Mouse (Mus musculus) limb, embryonic 11.5 days (tissue): Measurements from ENCODE around the gene Mrm1. TPM values are rescaled to one million over a fixed set of nuclear protein-coding genes. Genes with fewer than 3 reads are reported as not detected.
A peak's percentile ranks its signal among the peaks of the same experiment; 100 is the strongest.

ENCODE experiments used
- ATAC-seq: fragments of 200-750 bp; cut with Nextera tagmentation; 2 replicates; pipeline ENCODE4 v1.8.0; 2017; ENCODE audit warnings: low read depth; ENCODE audit not compliant: insufficient number of reproducible peaks, low FRiP score, low TSS enrichment
- DNase-seq: peaks from one replicate; pipeline ENCODE4 v3.0.0-alpha.2; 2015; ENCODE audit warnings: low spot score
- H3K27ac ChIP-seq: fragments of 300-500 bp; sonication (generic); replicated peaks from 2 replicates; pipeline ENCODE4 v1.5.1; 2014; ENCODE audit warnings: low read depth, mild to moderate bottlenecking, low read length
- H3K27me3 ChIP-seq: fragments of 300-500 bp; sonication (generic); 2 replicates; pipeline ENCODE4 v1.6.1; 2014; ENCODE audit warnings: mild to moderate bottlenecking, low read length, mixed read lengths; ENCODE audit not compliant: control insufficient read depth, insufficient read depth
- H3K36me3 ChIP-seq: fragments of 300-500 bp; sonication (generic); 2 replicates; pipeline ENCODE4 v1.6.1; 2014; ENCODE audit warnings: mild to moderate bottlenecking, low read length, moderate library complexity, mixed read lengths; ENCODE audit not compliant: control insufficient read depth, insufficient read depth
- H3K4me1 ChIP-seq: fragments of 300-500 bp; sonication (generic); 2 replicates; pipeline ENCODE4 v1.6.1; 2014; ENCODE audit warnings: low read length, mixed read lengths; ENCODE audit not compliant: control insufficient read depth, insufficient read depth
- H3K4me2 ChIP-seq: fragments of 300-500 bp; sonication (generic); 2 replicates; pipeline ENCODE4 v1.6.1; 2014; ENCODE audit warnings: low read depth, mild to moderate bottlenecking, moderate library complexity; ENCODE audit not compliant: severe bottlenecking
- H3K4me3 ChIP-seq: fragments of 300-500 bp; sonication (generic); 2 replicates; pipeline ENCODE4 v1.5.1; 2014; ENCODE audit warnings: low read depth, low read length
- H3K9ac ChIP-seq: fragments of 300-500 bp; sonication (generic); 2 replicates; pipeline ENCODE4 v1.6.1; 2014; ENCODE audit warnings: mild to moderate bottlenecking, low read length
- H3K9me3 ChIP-seq: fragments of 300-500 bp; sonication (generic); 2 replicates; pipeline ENCODE4 v1.6.1; 2016; ENCODE audit warnings: low read length; ENCODE audit not compliant: control insufficient read depth
- WGBS: fragments of 180-500 bp; shearing (Covaris S2); extraction: QIAGEN DNeasy Blood & Tissue Kit; methylation state at CpG from one replicate; pipeline ENCODE4 v1.1.7; 2014; 5-methylcytosine and 5-hydroxymethylcytosine counted together
- polyA plus RNA-seq: library from polyadenylated mRNA; unstranded; fragments of >200 nt; fragmentation: Nextera tagmentation; extraction: Ambion mirVana; gene quantifications from 2 replicates; pipeline ENCODE4 v1.2.1, GENCODE M21; 2014

The Mrm1 gene
- polyA plus RNA-seq, 1 experiment from 2014 or later = 8.1 TPM

DNA sequence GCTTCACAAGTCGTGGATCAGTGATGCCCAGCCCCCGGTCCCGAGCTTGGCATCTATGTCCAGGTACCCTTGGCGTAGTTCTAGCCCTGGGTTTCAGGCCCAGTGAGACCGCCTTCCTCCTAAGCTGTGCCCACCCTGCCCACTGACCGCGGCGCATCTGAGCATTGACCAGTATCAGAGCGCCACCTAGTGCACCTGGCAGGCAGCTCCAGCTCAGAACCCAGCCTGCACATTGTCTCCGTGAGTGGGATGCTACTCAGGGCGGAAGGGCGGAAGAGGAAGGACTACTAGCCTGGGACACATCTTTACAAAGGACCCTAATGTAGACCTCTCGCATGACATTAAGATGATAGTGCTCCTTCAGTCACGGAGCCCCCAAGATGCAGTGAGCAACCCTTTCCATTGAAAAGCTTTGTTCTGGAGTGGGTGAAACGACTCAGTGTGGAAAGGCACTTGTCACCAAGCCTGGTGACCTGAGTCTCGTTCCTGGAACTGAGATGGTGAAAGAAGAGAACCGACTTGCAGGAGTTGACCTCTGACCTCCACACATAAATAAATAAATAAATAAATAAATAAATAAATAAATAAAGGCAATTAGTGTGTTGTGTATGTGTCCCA is 24.7 kb downstream of the Mrm1 start:
- 0 out of 2 replicates have a peak, but pooled peaks cover 6% of the 10 kb centered on the region for H3K4me1 ChIP-seq
- no peaks in the 10 kb centered on the region for H3K36me3 ChIP-seq
- no peak overlapping the region for H3K4me2 ChIP-seq
- ATAC-seq (peak; percentile 77), DNase-seq (peak; percentile 91)
- no peaks in the 10 kb centered on the region for H3K27me3 ChIP-seq
- WGBS = 11% methylated on average over 17 of the region's 17 CpGs
- H3K9me3 ChIP-seq = no peaks in the 10 kb centered on the region
- H3K9ac ChIP-seq = 0 out of 2 replicates have a peak overlapping the region, but pooled peaks have one; percentile 7
- no peak overlapping the region for H3K4me3 ChIP-seq
- no peak overlapping the region for H3K27ac ChIP-seq

DNA sequence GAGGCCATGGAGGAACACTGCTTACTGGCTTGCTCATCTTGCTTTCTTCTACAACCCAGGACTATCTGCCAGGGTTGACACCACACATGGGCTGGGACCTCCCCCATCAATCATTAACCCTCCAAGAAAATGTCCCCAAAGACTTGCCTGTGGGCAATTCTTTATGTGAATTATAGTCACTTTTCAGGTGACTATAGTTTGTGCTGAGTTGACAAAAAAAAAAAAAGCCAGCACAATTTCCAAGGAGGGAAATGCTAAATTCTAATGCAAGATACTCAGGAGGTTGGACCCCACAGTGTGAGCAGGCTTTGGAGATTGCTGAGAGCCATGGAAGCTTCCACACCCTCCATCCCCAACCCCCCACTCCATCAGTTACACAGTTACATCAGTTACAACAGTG is 25.8 kb downstream of the Mrm1 start:
- Histone ChIP-seq H3K4me1 (0 out of 2 replicates have a peak, but pooled peaks cover 6% of the 10 kb centered on the region), H3K4me2 (no peak overlapping the region), H3K27ac (no peak overlapping the region), H3K27me3 (no peaks in the 10 kb centered on the region), H3K9me3 (no peaks in the 10 kb centered on the region), H3K36me3 (no peaks in the 10 kb centered on the region), H3K9ac (no peak overlapping the region), H3K4me3 (no peak overlapping the region)
- DNase-seq (no peak), ATAC-seq (no peak)

DNA sequence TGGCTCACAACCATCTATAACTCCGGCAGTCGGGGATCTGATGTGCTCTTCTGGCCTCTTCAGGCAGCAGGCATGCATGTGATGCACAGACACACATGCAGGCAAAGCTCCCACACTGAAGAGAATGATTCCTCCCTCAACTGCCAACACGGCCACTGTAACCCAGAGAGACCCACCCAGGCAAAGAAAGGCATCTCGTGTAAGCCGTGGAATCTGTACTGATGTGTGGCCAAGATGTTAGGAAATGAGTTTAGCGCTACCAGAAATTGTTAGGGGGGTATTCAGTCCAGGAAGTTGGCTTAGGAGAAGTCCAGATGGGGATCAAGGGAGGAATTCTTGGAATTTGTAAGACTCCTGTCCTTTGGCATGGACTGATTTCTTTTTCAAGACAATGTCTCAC is 28.9 kb downstream of the Mrm1 start:
- WGBS = 66% methylated on average over 6 of the region's 6 CpGs
- no peaks in the 10 kb centered on the region for H3K27me3 ChIP-seq
- no peaks in the 10 kb centered on the region for H3K36me3 ChIP-seq
- DNase-seq (no peak), ATAC-seq (no peak)
- no peaks in the 10 kb centered on the region for H3K9me3 ChIP-seq
- H3K27ac ChIP-seq = no peak overlapping the region
- H3K9ac ChIP-seq = no peak overlapping the region
- H3K4me2 ChIP-seq = no peak overlapping the region
- no peak overlapping the region for H3K4me3 ChIP-seq
- 0 out of 2 replicates have a peak, but pooled peaks cover 3% of the 10 kb centered on the region for H3K4me1 ChIP-seq

DNA sequence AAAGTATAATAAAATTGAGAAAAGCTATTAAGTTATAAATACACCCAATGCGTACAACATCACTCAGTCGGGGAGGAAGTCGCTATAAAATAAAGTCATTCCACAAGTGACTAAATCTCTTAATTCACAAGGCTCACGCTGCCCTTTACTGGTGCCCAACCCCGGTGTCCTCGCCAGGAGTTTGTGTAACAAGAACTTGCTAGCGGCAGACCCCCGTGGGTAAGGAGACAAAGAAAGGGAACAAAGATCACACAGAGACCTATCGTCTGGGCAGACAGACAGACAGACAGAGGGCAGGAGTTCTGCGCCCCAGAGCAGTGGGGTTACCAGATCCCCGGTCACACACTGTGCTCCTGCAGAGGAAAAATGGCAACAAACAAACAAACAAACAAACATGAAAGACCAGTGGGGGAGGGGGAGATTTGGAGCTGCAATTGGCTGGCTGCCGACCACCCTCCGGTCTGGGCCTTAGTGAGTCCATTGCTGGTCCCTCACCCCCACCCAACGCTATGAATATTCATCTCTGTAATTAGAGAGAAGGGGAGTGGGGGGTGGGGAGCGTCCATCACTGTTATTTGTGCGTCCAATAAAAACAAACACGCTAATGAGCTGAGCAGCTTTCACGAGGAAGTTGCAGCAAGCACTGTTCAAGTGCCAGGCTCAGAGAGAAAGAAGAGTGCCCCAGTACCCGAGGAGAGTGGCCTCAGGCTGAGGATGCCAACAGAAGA is 39.0 kb downstream of the Mrm1 start:
- Histone ChIP-seq H3K36me3 (no peaks in the 10 kb centered on the region), H3K4me3 (no peak overlapping the region), H3K27me3 (no peaks in the 10 kb centered on the region; the same call in 1 of the 2 replicates), H3K27ac (no peak overlapping the region), H3K9me3 (no peaks in the 10 kb centered on the region), H3K9ac (no peak overlapping the region), H3K4me2 (peak overlapping the region; percentile 24; the same call in 1 of the 2 replicates), H3K4me1 (peaks cover 19% of the 10 kb centered on the region)
- ATAC-seq = 0 out of 2 replicates have a peak, but pooled peaks have one; percentile 21
- peak; percentile 52 for DNase-seq
- 3% methylated on average over 19 of the region's 19 CpGs for WGBS

DNA sequence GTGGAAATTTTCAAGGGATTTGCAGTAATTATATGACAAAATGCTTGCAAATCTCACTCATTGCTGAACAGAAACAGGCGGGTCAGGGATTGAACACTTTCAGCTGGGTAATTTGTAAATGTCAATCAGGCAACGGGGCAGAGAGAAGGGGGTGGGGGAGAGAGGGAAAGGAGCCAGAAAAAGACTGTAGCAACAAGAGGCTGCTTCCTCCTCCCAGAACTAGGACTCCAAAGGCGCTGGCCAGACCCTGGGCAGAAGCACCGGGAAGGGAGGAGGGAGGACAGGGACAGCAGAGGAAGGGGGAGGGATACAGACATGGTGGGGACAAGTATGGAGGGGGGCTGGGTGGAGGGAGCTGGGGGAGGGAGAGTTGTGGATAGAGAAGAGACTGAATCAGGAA is 43.8 kb downstream of the Mrm1 start:
- Histone ChIP-seq H3K36me3 (no peaks in the 10 kb centered on the region), H3K27me3 (no peaks in the 10 kb centered on the region), H3K4me3 (no peak overlapping the region), H3K9ac (no peak overlapping the region), H3K9me3 (no peaks in the 10 kb centered on the region), H3K27ac (no peak overlapping the region), H3K4me1 (peaks cover 14% of the 10 kb centered on the region), H3K4me2 (no peak overlapping the region)
- DNase-seq = no peak
- ATAC-seq = no peak
- WGBS = under 1% methylated on average over 4 of the region's 4 CpGs

DNA sequence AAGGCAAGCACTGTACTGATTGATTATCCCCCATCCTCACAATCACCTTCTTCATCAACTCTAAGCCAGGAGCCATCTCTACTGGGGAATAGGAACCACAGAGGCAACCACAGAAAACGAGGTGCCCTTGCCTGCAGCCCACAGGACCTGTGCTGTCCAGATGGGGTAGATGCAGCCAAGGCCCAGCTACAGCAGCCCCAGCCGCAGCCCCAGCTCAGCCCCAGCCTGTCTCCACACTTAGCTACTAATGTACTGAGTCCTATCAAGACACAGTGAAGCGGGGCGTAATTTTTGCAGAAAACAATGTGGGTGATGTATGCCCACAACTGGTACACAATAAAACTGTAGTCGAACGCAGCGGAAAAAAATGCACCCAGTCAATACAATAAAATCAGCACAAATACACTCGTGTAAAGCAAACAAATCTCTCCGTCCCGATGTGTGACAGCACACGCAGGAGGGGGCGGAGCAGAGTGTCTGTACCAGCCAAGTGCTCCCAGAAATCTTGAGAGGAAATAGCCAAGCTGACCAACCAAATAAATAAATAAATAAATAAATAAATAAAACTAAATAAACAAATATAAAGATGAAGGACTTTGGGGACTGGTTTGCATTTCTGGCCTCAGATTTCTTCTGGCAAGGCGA is 44.3 kb downstream of the Mrm1 start:
- Histone ChIP-seq H3K4me1 (peaks cover 11% of the 10 kb centered on the region), H3K4me3 (no peak overlapping the region), H3K27me3 (no peaks in the 10 kb centered on the region), H3K27ac (no peak overlapping the region), H3K9ac (no peak overlapping the region), H3K9me3 (no peaks in the 10 kb centered on the region), H3K4me2 (no peak overlapping the region), H3K36me3 (no peaks in the 10 kb centered on the region)
- 55% methylated on average over 13 of the region's 13 CpGs for WGBS
- DNase-seq (no peak), ATAC-seq (no peak)

DNA sequence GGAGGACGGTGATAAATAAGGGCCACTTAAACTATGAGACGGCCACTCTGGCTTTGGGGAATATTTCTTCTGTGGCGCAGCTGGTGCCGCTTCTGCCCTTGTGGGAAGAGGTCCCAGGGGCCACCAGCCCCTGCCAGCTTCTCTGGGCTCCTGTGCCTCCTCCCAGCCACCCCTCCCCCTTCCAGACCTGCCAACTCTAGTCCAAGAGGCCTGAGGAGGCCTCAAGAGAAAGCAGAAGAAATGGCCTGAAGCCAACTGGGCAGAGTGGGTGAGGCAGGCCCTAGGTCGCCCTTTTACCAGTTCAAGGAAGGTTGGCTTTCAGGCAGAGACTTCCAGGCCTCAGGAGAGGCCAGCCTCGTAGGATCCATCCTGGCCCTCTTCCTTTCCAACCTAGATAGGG is 51.4 kb downstream of the Mrm1 start:
- Histone ChIP-seq H3K9me3 (no peaks in the 10 kb centered on the region), H3K27ac (no peak overlapping the region), H3K4me2 (no peak overlapping the region), H3K27me3 (0 out of 2 replicates have a peak, but pooled peaks cover 3% of the 10 kb centered on the region), H3K4me3 (no peak overlapping the region), H3K36me3 (no peaks in the 10 kb centered on the region), H3K9ac (no peak overlapping the region), H3K4me1 (peaks cover 9% of the 10 kb centered on the region; the same call in 1 of the 2 replicates)
- WGBS = 73% methylated on average over 6 of the region's 6 CpGs
- ATAC-seq (no peak), DNase-seq (no peak)

DNA sequence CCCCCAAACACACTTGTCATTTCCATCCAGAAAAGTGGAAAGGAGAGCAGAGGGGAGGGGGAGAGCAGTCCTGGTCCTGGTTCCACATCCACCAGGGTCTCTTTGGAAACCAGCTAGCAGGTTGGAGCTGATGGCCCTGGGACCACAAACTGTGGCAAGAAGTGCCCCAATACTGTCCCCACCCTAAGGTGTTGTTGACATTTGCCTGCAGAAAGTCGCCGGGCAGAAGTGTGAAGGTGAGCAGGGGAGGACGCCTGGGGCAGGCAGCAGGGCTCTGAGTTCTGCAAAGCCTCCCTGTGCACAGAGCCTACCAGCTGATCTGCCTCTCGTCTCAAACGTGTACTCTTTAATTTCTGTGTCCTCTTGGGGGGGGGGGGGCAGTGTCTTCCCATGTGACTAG is 54.2 kb downstream of the Mrm1 start:
- Histone ChIP-seq H3K4me3 (no peak overlapping the region), H3K9me3 (no peaks in the 10 kb centered on the region), H3K27me3 (0 out of 2 replicates have a peak, but pooled peaks cover 3% of the 10 kb centered on the region), H3K9ac (no peak overlapping the region), H3K4me1 (peaks cover 9% of the 10 kb centered on the region; the same call in 1 of the 2 replicates), H3K36me3 (no peaks in the 10 kb centered on the region), H3K27ac (no peak overlapping the region), H3K4me2 (no peak overlapping the region)
- ATAC-seq (no peak), DNase-seq (no peak)
- WGBS = 7% methylated on average over 5 of the region's 5 CpGs
